Mouse (Mus musculus): ENCODE results near the gene Aldob.

DNA sequence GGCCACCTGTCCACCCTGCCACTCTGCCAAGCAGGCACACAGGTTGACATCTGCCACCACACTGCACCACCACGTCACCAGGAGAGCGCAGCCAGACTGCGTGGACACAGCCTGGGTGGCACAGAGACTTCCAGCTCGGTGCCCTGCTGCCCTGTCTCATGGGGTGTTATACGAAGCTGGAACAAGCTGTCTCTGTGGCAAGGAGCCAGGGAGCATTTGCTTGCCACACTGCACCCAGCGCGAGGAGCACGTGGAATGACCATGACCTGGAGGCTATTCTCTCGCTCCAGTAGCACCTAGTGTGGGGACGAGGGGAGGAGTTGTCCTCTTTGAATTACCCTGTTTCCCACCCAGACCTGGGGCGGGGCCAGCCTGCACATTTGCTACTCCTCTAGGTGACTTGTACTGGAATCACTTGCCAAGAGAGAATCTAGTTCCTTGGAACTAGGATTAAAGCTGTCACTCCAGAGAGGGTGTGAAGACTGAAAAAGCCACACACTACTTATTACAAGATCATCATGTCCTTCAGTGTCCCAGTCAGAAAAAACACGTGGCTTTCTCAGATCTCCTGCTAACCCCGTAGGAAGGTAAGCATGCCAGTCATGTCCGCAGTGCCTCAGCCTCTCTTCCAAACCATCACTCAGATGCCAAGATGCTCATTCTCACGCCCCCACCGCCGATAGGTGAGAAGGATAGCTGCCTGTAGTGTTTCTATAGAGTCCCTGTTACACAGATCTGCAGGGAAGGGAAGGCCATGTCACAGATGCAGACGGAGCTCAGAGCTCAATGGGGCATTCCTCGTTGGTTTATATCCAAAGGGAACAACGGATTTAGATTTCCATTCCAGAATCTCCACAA, 10.8 kb upstream of the Aldob start:
- TF ChIP-seq POLR2A (IDR thresholded peaks at IDR 0.05; ENCODE audit: insufficient read depth, low read length) (no peak), CTCF (IDR thresholded peaks at IDR 0.05; ENCODE audit: low read depth, low read length) (no peak), EP300 (IDR thresholded peaks at IDR 0.05; ENCODE audit: insufficient read depth, low read depth, low read length) (no peak)
